Mouse (Mus musculus) small intestine, adult 2 months (tissue): ENCODE results near the gene Cltrn.

Source experiments
- CTCF ChIP-seq: fragments of 200-500 bp; IDR thresholded peaks from 2 replicates; pipeline ENCODE4 v1.5.1; 2012; ENCODE audit warnings: low read depth, mild to moderate bottlenecking, control low read depth, inconsistent platforms, low read length, moderate library complexity, mixed read lengths; ENCODE audit not compliant: insufficient replicate concordance, insufficient read length; ENCODE audit errors: extremely low read depth
- POLR2A ChIP-seq: fragments of 200-500 bp; IDR thresholded peaks from 2 replicates; pipeline ENCODE4 v1.6.1; 2012; ENCODE audit warnings: low read depth, mild to moderate bottlenecking, control low read depth, inconsistent platforms, low read length, moderate library complexity

DNA sequence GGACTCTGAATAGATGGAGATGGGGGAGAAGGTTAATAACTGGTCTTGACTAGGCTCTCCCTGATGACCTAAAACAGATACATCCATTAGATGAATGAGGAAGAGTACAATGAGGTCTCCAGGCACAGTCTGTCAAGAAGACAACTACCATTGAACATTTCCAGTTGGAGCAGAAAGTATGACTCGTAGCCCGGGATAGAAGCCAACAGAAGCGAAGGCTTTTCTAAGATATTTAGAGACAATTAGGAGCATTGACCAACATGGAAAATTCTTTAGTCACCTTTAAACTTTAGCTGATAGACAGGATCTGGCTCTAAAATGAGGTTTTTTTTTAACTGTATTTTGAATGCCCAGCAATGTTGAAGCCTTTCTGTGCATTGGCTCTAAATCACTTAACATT lies 44.9 kb downstream of the Cltrn start:
- TF ChIP-seq CTCF: no peak
- no peak for TF ChIP-seq POLR2A
